Mouse (Mus musculus): ENCODE data around the gene Sys1. TPM values are rescaled to one million over a fixed set of nuclear protein-coding genes. Genes with fewer than 3 reads are reported as not detected.
A peak's percentile ranks its signal among the peaks of the same experiment; 100 is the strongest.

Gene Sys1
- polyA plus RNA-seq, 1 experiment from 2014 or later, result 65.2 TPM

DNA sequence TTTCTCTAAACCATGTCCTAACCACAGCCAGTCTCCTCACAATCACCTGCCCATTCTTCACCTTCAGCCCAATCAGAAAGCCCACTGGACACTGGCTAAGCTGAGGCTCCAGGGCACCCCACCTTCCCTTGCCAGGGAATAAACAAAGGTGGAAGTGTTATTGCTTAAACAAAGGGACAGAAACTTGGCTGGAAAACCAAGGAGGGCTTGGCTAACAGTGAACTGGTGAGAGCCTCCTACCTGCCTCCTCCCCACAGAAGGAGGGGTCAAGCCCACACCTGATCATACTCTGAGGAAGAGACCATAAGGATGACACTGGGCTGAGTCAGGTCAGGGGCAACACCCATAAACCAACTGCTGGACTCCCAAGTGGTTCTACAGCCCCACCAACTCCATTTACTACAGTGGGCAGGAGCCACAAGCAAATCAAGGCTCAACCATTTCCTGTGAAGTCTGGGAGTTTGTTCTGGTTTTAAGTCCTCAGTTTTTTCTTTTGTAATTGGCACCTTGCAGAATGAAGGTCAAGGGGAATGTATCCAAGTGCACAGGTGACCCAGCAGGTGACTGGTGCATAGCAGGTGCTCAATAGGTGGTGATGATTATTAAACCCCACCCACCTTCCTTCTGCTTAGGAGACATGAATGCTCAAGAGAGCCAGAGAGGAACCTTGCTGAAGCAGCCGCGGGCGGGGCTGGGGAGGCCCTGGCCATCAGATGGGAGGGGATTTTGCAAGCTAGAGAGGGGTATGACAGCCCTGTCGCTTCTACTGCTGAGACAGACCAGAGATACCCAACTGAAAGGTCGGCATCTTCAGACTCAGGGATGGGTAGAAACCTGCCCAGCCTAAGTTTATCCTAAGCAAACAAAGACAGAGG lies 21.3 kb upstream of the Sys1 start:
- no peak overlapping the region for H3K4me3 ChIP-seq
- peaks cover 99% of the 10 kb centered on the region for H3K4me1 ChIP-seq
- H3K27me3 ChIP-seq, result no peaks in the 10 kb centered on the region
- no peak overlapping the region for H3K4me2 ChIP-seq (replicated peaks)
- H3K9me3 ChIP-seq, result no peaks in the 10 kb centered on the region
- H3K36me3 ChIP-seq, result no peaks in the 10 kb centered on the region
- no peak for ATAC-seq (ENCODE audit: low FRiP score, low read depth)
- 33% methylated on average over 5 of the region's 5 CpGs for WGBS
- H3K9ac ChIP-seq, result no peak overlapping the region
- peak overlapping the region; percentile 2; the same call in 1 of the 2 replicates for H3K27ac ChIP-seq

DNA sequence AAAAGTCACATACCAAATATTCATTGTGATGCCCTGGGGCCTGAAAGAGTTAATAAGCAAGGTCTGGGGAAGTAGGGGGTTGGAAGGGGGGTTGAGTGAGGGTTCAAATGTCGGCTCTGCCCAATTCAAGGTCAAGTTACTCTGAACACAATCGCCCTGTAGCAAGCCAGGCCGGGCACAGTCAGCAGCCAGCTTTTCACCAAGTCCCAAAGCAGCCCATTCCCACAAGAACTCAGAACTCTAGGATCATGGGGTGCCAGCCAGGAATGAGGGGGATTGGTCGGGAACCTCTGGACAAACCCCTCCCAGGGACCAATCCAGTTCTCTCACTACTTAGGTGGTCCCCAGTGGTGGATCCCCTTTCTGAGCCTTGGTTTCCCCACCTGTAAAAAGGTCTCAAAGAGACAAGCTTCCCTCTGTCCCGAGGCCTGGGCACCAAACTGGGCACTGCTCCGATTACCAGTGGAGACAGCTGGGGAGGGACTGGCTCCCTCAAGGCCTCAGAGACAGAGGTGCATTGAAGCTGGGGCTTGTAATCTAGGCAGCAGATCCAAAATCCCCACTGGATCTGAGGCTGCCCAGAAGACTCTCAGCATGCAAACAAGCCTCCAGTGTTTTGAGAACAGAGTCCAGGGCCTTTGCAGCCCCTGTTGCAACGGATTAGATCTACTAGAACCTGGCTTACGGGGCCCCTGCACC lies 20.4 kb upstream of the Sys1 start:
- Histone ChIP-seq H3K4me2 (replicated peaks) (peak overlapping the region; percentile 33), H3K36me3 (no peaks in the 10 kb centered on the region), H3K27me3 (peaks cover 3% of the 10 kb centered on the region; the same call in 1 of the 2 replicates), H3K4me1 (peaks cover 99% of the 10 kb centered on the region), H3K9me3 (no peaks in the 10 kb centered on the region), H3K27ac (peak overlapping the region; percentile 63), H3K4me3 (no peak overlapping the region), H3K9ac (peak overlapping the region; percentile 9; the same call in 1 of the 2 replicates)
- no peak for ATAC-seq (ENCODE audit: low FRiP score, low read depth)
- WGBS, result 15% methylated on average over 8 of the region's 8 CpGs

DNA sequence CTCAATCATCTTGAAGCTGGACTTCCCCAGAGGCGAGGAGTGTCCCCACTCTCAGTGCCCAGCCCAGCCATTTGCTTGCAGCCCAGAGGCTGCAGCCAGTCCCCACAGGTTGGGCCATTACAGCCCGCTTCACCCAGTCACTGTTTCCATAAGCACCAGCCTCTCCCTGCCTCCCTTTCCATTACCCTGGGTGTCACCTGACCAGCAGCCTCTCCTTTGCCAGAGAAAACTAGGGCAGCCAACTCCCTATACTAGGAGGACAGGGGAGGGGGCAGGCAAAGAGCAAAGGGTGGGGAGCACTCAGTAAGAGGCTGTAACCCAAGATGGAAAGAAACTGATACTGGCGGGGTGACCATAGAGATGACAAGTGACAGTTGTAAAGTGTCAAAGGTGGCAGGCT lies 19.8 kb upstream of the Sys1 start:
- no peaks in the 10 kb centered on the region for H3K9me3 ChIP-seq
- peaks cover 7% of the 10 kb centered on the region; the same call in 1 of the 2 replicates for H3K27me3 ChIP-seq
- H3K4me2 ChIP-seq (replicated peaks), result peak overlapping the region; percentile 33; the same call in 1 of the 2 replicates
- 0 out of 2 replicates have a peak, but pooled peaks have one; percentile 17 for ATAC-seq (ENCODE audit: low FRiP score, low read depth)
- peak overlapping the region; percentile 63 for H3K27ac ChIP-seq
- 57% methylated on average over 3 of the region's 3 CpGs for WGBS
- peaks cover 99% of the 10 kb centered on the region for H3K4me1 ChIP-seq
- H3K4me3 ChIP-seq, result no peak overlapping the region
- no peaks in the 10 kb centered on the region for H3K36me3 ChIP-seq
- peak overlapping the region; percentile 9; the same call in 1 of the 2 replicates for H3K9ac ChIP-seq

DNA sequence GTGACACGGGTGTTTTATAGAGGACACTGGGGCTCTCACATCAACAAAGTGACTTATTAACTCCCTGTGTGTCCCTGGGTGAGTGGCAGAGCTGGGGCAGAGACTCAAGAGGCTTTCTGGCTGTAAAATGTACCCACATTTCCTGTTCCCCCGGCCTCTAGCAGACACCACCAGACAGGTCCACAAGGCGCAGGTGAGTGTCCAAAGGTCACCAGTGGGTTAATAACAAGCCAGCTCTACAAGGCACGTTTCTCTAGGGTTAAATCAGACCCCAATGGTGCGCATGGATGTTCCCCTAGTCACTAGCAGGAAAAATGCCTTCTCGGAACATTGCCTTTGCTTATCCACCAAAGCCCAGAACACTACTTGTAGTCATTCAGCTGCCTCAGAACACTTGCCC lies 19.1 kb upstream of the Sys1 start:
- Histone ChIP-seq H3K36me3 (no peaks in the 10 kb centered on the region), H3K27me3 (peaks cover 7% of the 10 kb centered on the region; the same call in 1 of the 2 replicates), H3K4me1 (peaks cover 96% of the 10 kb centered on the region), H3K27ac (no peak overlapping the region), H3K4me2 (replicated peaks) (no peak overlapping the region), H3K9me3 (no peaks in the 10 kb centered on the region), H3K9ac (no peak overlapping the region), H3K4me3 (no peak overlapping the region)
- 37% methylated on average over 6 of the region's 6 CpGs for WGBS
- ATAC-seq (ENCODE audit: low FRiP score, low read depth), result no peak

DNA sequence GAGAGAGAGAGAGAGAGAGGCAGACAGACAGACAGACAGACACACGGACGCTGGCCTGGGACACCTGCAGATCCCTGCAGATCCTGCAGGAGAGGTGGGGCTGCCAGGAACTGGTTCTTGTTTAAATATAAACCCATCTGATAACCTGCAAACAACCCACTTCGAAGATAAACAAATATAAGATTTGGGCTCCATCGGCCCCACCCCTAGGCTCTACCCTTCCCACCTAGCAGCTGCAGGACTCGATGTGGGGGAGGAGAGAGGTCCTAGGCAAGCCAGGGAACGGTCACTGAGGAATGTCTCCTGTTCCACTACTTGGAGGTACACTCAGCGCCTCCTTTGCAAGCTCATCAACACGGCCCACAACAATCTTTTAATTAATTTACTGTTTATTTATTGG lies 18.5 kb upstream of the Sys1 start:
- Histone ChIP-seq H3K9ac (no peak overlapping the region), H3K36me3 (no peaks in the 10 kb centered on the region), H3K4me2 (replicated peaks) (no peak overlapping the region), H3K4me3 (no peak overlapping the region), H3K27ac (no peak overlapping the region), H3K27me3 (peaks cover 7% of the 10 kb centered on the region; the same call in 1 of the 2 replicates), H3K9me3 (no peaks in the 10 kb centered on the region), H3K4me1 (peaks cover 92% of the 10 kb centered on the region)
- 40% methylated on average over 8 of the region's 8 CpGs for WGBS
- no peak for ATAC-seq (ENCODE audit: low FRiP score, low read depth)

DNA sequence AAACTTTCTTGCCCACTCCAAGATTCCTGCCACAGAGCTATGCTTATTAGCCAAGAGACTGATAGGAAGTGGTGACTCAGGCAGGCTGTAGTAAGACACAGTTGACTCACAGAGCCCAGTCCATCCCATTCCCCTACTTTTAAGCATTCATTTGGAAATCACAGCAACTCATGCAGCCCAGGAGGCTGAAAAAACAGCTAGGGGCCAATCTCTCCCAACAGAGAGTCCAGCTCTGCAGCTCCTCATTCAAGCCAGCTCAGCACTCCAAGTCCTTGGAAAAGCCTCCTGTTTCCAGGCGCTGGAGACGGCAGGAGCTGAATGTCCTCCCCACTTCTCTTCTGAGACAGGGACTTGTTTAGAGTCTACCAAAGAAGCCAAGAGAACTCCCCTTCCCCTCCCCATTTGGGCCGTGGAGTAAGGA lies 17.8 kb upstream of the Sys1 start:
- no peaks in the 10 kb centered on the region for H3K9me3 ChIP-seq
- no peak for ATAC-seq (ENCODE audit: low FRiP score, low read depth)
- no peak overlapping the region for H3K9ac ChIP-seq
- H3K4me1 ChIP-seq, result peaks cover 91% of the 10 kb centered on the region
- H3K27me3 ChIP-seq, result peaks cover 7% of the 10 kb centered on the region; the same call in 1 of the 2 replicates
- no peak overlapping the region for H3K4me2 ChIP-seq (replicated peaks)
- H3K4me3 ChIP-seq, result no peak overlapping the region
- WGBS, result 64% methylated on average over 3 of the region's 3 CpGs
- no peaks in the 10 kb centered on the region for H3K36me3 ChIP-seq
- H3K27ac ChIP-seq, result no peak overlapping the region

DNA sequence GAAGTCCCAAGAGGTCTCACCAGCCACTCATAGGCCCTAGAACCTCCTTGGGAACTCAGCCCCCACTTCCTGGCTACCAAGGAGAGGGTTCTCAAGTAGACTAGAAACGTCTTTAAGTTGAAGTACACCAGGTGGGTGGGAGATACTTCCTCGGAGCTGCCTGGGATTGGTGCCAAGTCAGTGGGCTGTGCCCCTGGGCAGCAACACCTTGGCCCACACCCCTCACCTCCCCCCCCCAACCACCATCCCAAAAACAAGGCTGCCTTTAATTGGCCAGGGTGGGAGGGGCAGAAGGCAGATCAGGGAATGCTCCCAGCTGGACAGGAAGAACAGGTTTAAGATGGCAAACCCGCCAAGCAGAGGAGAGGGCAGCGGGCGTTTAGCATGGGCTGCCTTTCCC lies 16.4 kb upstream of the Sys1 start:
- Histone ChIP-seq H3K36me3 (no peaks in the 10 kb centered on the region), H3K9ac (no peak overlapping the region), H3K4me2 (replicated peaks) (peak overlapping the region; percentile 30), H3K27ac (no peak overlapping the region), H3K4me3 (no peak overlapping the region), H3K9me3 (no peaks in the 10 kb centered on the region), H3K4me1 (peaks cover 78% of the 10 kb centered on the region), H3K27me3 (peaks cover 7% of the 10 kb centered on the region; the same call in 1 of the 2 replicates)
- ATAC-seq (ENCODE audit: low FRiP score, low read depth), result no peak
- WGBS, result 53% methylated on average over 5 of the region's 5 CpGs

DNA sequence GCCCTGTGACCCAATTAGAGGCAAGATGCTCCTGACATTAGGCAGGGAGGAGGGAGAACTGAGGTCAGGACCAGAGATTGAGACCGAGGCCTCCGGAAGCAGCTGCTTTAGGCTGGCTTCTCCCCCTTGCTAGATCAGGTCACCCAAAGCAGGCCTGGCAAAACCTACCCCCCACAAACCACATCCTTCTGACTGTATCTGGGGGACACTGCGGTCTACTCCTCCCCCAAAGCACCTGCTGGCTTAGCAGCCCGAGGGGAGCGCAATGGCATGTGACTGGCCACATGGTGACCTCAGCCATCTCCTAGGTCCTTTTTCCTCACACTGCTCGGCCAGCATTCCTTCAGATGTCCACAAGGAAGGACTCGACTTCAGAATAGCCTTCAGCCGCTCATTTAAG lies 15.6 kb upstream of the Sys1 start:
- Histone ChIP-seq H3K9ac (peak overlapping the region; percentile 51), H3K36me3 (no peaks in the 10 kb centered on the region), H3K4me2 (replicated peaks) (peak overlapping the region; percentile 86), H3K4me3 (peak overlapping the region; percentile 72), H3K4me1 (peaks cover 70% of the 10 kb centered on the region), H3K27ac (no peak overlapping the region), H3K9me3 (no peaks in the 10 kb centered on the region), H3K27me3 (peaks cover 10% of the 10 kb centered on the region; the same call in 1 of the 2 replicates)
- WGBS, result 37% methylated on average over 8 of the region's 8 CpGs
- no peak for ATAC-seq (ENCODE audit: low FRiP score, low read depth)

DNA sequence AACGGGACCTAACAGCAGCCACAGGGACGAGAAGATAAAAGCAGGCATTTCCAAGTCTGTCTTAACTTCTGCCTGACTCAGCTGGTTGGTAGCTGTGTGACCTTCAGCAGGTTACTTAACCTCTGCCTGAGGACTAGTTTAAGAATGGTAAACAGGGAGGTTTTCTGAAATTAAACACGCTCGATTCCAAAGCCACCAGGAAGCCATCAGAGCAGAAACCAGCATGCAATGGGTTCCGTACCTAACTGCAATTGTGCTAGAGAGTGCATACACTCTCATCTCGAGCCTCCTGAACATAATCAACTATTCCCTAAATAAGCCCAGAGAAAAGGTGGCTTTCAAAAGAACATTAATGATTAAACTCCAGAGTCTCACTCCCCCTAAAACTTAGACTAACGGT lies 15.0 kb upstream of the Sys1 start:
- WGBS, result 27% methylated on average over 7 of the region's 7 CpGs
- H3K27ac ChIP-seq, result no peak overlapping the region

DNA sequence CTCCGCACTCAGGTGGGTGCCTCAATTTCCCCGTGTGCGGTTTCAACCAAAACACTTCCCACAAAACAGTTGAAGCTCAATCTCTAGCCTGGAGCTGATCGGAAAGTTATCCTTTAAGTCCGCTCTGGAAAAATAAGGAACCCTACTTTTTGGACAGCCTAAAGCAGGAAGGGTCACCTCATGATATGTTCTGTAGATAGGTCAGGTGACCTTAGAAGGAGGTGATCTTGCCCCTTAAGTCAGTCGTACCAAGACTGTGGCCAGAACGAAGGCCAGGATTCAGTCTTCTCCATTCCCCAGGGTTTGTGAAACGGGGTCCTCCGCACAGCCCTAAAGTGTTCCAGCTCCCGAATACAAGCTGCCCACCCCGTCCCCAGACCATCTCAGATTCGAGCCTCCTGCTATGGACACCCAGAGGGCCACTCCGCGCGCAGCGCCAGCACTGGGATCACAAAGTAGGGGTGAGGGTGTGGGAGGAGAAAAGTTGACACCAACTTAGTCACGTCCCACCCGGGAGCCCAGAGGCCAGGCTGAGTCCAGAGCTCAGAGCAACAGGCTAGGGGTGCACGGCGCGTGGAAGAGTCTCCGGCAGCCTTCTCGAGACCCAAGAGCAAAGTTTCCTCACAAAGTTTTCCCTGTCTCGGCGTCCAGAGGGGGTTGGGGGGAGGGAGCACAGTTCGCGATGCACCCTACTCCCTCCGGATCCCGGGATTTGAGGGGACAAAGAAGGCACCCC lies 14.3 kb upstream of the Sys1 start:
- peak overlapping the region; percentile 74 for H3K27ac ChIP-seq

More for the DNA sequence above, 15.0 kb upstream of the Sys1 start:
- Histone ChIP-seq H3K9me3 (no peaks in the 10 kb centered on the region), H3K9ac (peak overlapping the region; percentile 88), H3K4me2 (replicated peaks) (peak overlapping the region; percentile 86), H3K36me3 (no peaks in the 10 kb centered on the region), H3K4me1 (peaks cover 64% of the 10 kb centered on the region), H3K4me3 (peak overlapping the region; percentile 72), H3K27me3 (peaks cover 10% of the 10 kb centered on the region; the same call in 1 of the 2 replicates)
- ATAC-seq (ENCODE audit: low FRiP score, low read depth), result no peak

DNA sequence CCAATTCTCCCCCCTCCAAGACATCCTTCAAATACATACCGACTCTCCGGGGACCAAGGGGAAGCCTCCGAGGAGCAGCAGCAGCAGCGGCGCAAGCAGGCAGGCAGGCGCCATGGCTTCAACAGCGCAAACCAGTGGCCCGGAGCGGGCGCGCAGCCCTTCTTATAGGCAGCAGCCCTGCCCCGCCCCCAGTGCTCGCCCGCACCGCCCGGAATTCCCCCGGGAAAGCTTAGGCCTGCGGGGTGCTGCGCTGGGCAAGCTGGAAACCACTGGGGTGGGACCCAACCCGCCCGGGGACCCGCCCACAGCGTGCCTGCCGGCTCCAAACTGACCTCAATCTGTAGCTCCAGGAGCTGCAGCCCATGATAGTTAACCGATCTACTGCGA lies 13.7 kb upstream of the Sys1 start:
- H3K9ac ChIP-seq, result peak overlapping the region; percentile 88
- peak overlapping the region; percentile 74 for H3K27ac ChIP-seq
- H3K36me3 ChIP-seq, result no peaks in the 10 kb centered on the region
- H3K27me3 ChIP-seq, result peaks cover 10% of the 10 kb centered on the region; the same call in 1 of the 2 replicates
- H3K4me2 ChIP-seq (replicated peaks), result peak overlapping the region; percentile 86
- peak overlapping the region; percentile 72 for H3K4me3 ChIP-seq
- peaks cover 51% of the 10 kb centered on the region for H3K4me1 ChIP-seq
- WGBS, result under 1% methylated on average over 26 of the region's 26 CpGs
- H3K9me3 ChIP-seq, result no peaks in the 10 kb centered on the region
- peak; percentile 89 for ATAC-seq (ENCODE audit: low FRiP score, low read depth)

More for the DNA sequence above, 14.3 kb upstream of the Sys1 start:
- peak overlapping the region; percentile 72 for H3K4me3 ChIP-seq
- peaks cover 56% of the 10 kb centered on the region for H3K4me1 ChIP-seq
- peak overlapping the region; percentile 86 for H3K4me2 ChIP-seq (replicated peaks)
- ATAC-seq (ENCODE audit: low FRiP score, low read depth), result peak; percentile 44; the same call in 1 of the 2 replicates
- H3K9me3 ChIP-seq, result no peaks in the 10 kb centered on the region
- WGBS, result 2% methylated on average over 29 of the region's 29 CpGs
- H3K9ac ChIP-seq, result peak overlapping the region; percentile 88
- peaks cover 10% of the 10 kb centered on the region; the same call in 1 of the 2 replicates for H3K27me3 ChIP-seq
- H3K36me3 ChIP-seq, result no peaks in the 10 kb centered on the region

Data from limb, embryonic 13.5 days (tissue).